7 mouse cellular contexts compared by ENCODE assay signal in the genomic region with DNA sequence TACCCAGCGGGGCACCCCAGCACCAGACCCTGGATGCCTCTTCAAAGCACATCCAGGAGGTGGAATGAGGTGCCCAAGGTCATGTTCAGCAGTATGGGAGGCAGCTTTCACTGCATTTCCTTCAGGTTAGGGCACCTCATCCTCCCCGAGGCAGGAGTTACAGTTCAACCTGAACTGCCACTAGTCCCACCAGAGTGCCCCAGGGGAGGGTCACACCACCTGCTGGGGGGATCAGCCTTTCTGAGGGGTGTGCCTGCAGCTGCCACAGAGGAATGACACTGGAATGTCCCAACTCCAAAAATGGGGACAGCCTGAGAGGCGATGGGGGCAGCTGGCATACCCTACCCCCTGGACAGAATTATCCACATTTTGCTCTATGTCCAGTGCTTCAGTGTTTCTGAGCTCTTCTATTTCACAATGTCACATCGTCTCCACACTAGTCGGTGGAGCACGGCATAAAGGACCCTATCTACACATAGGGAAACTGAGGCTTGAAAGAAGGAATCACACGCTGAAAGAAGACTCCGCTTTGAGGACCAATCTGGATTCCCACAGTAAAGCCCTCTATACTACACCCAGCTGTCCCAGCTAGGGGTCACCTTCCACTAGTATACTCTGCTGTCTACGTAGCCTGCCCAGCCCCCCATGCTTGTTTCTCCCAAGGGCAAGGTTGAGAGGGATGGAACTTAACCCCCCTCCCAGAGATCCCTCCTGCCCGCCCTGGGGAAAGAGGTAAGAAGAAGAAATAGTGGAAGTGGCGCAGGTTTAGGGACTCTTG. TPM values are rescaled to one million over a fixed set of nuclear protein-coding genes. Genes with fewer than 3 reads are reported as not detected.
A peak's percentile ranks its signal among the peaks of the same experiment; 100 is the strongest.
DNase-seq lines count a peak whose midpoint lies in the region; ATAC-seq lines count a peak whose summit lies in the region.

No protein-coding gene starts in this region.

- H3K9ac ChIP-seq in lung, embryonic 15.5 days: peak overlapping the region; percentile 66
- peak overlapping the region; percentile 62 for H3K9ac ChIP-seq in embryonic facial prominence, embryonic 15.5 days
- peak overlapping the region; percentile 85 for H3K9ac ChIP-seq in intestine, embryonic 16.5 days (ENCODE audit: low read depth, low read length)
- H3K9ac ChIP-seq in neural tube, embryonic 14.5 days (replicated peaks; ENCODE audit: low read depth, low read length): peak overlapping the region; percentile 21; the same call in 1 of the 2 replicates

- H3K4me2 ChIP-seq in lung, embryonic 15.5 days: peak overlapping the region; percentile 92
- peak overlapping the region; percentile 97 for H3K4me2 ChIP-seq in embryonic facial prominence, embryonic 15.5 days (replicated peaks)
- H3K4me2 ChIP-seq in intestine, embryonic 16.5 days (ENCODE audit: low read depth, low read length): peak overlapping the region; percentile 92
- H3K4me2 ChIP-seq in neural tube, embryonic 14.5 days (ENCODE audit: low read depth, low read length): peak overlapping the region; percentile 70

- H3K9me3 ChIP-seq in lung, embryonic 15.5 days: no peaks in the 10 kb centered on the region
- no peaks in the 10 kb centered on the region for H3K9me3 ChIP-seq in embryonic facial prominence, embryonic 15.5 days (replicated peaks)
- H3K9me3 ChIP-seq in intestine, embryonic 16.5 days (ENCODE audit: control insufficient read depth, low read length): no peaks in the 10 kb centered on the region
- no peaks in the 10 kb centered on the region for H3K9me3 ChIP-seq in neural tube, embryonic 14.5 days (ENCODE audit: control insufficient read depth, low read length)

- DNase-seq in lung, adult 18-20 months: no peak
- no peak for DNase-seq in gastrocnemius, postnatal 36 days
- DNase-seq in adipocyte (ENCODE audit: low spot score): no peak

- H3K4me3 ChIP-seq in lung, embryonic 15.5 days: peak overlapping the region; percentile 65
- H3K4me3 ChIP-seq in embryonic facial prominence, embryonic 15.5 days (replicated peaks): peak overlapping the region; percentile 70
- H3K4me3 ChIP-seq in intestine, embryonic 16.5 days (ENCODE audit: low read length): peak overlapping the region; percentile 78
- H3K4me3 ChIP-seq in neural tube, embryonic 14.5 days (ENCODE audit: low read depth, low read length): peak overlapping the region; percentile 53; the same call in 1 of the 2 replicates

- peak overlapping the region; percentile 66 for H3K27ac ChIP-seq in lung, embryonic 15.5 days
- H3K27ac ChIP-seq in embryonic facial prominence, embryonic 15.5 days (replicated peaks): peak overlapping the region; percentile 83
- H3K27ac ChIP-seq in intestine, embryonic 16.5 days (ENCODE audit: low read length): peak overlapping the region; percentile 51; the same call in 1 of the 2 replicates
- H3K27ac ChIP-seq in neural tube, embryonic 14.5 days (ENCODE audit: low read depth, low read length): no peak overlapping the region

- intact Hi-C loops in gastrocnemius, postnatal 36 days (cut with DNase I): no loop called here

- H3K27me3 ChIP-seq in lung, embryonic 15.5 days: peaks cover 3% of the 10 kb centered on the region; the same call in 1 of the 2 replicates
- H3K27me3 ChIP-seq in embryonic facial prominence, embryonic 15.5 days: no peaks in the 10 kb centered on the region
- H3K27me3 ChIP-seq in intestine, embryonic 16.5 days (replicated peaks; ENCODE audit: control insufficient read depth, insufficient read depth, low read length): no peaks in the 10 kb centered on the region
- H3K27me3 ChIP-seq in neural tube, embryonic 14.5 days (ENCODE audit: control insufficient read depth, insufficient read depth, low read length): peaks cover 5% of the 10 kb centered on the region; the same call in 1 of the 2 replicates

- peaks cover 43% of the 10 kb centered on the region for H3K4me1 ChIP-seq in lung, embryonic 15.5 days
- H3K4me1 ChIP-seq in embryonic facial prominence, embryonic 15.5 days: peaks cover 50% of the 10 kb centered on the region
- H3K4me1 ChIP-seq in intestine, embryonic 16.5 days (ENCODE audit: control insufficient read depth, insufficient read depth, low read length): peaks cover 28% of the 10 kb centered on the region
- H3K4me1 ChIP-seq in neural tube, embryonic 14.5 days (ENCODE audit: control insufficient read depth, insufficient read depth, low read length): peaks cover 15% of the 10 kb centered on the region

- ATAC-seq in lung, embryonic 15.5 days (ENCODE audit: borderline replicate concordance, extremely low read depth, low FRiP score, low TSS enrichment): no peak
- peak; percentile 37; the same call in 1 of the 2 replicates for ATAC-seq in embryonic facial prominence, embryonic 15.5 days (ENCODE audit: insufficient number of reproducible peaks, low FRiP score, low TSS enrichment, low read depth)
- ATAC-seq in intestine, embryonic 16.5 days: no peak
- ATAC-seq in neural tube, embryonic 14.5 days (ENCODE audit: low read depth): no peak

- H3K36me3 ChIP-seq in lung, embryonic 15.5 days: peaks cover 5% of the 10 kb centered on the region; the same call in 1 of the 2 replicates
- H3K36me3 ChIP-seq in embryonic facial prominence, embryonic 15.5 days: 0 out of 2 replicates have a peak, but pooled peaks cover 13% of the 10 kb centered on the region
- H3K36me3 ChIP-seq in intestine, embryonic 16.5 days (ENCODE audit: control insufficient read depth, insufficient read depth, low read length): no peaks in the 10 kb centered on the region; the same call in 1 of the 2 replicates
- H3K36me3 ChIP-seq in neural tube, embryonic 14.5 days (ENCODE audit: control insufficient read depth, insufficient read depth, low read length): no peaks in the 10 kb centered on the region

- WGBS in lung, embryonic 15.5 days: 43% methylated on average over 11 of the region's 11 CpGs
- WGBS in embryonic facial prominence, embryonic 15.5 days: 35% methylated on average over 11 of the region's 11 CpGs
- WGBS in intestine, embryonic 16.5 days: 49% methylated on average over 11 of the region's 11 CpGs
- WGBS in neural tube, embryonic 14.5 days: 29% methylated on average over 11 of the region's 11 CpGs

RNA-seq across cellular contexts. Expression of gene N4bp3, which starts 1.3 kb away (rescaled TPM):
- polyA plus RNA-seq in lung, embryonic 15.5 days (2015; fragmentation: Nextera tagmentation; extraction: Ambion mirVana): 46.2 and 46.6 TPM in 2 replicates
- 41.0 and 45.4 TPM in 2 replicates for polyA plus RNA-seq in embryonic facial prominence, embryonic 15.5 days (2015; fragmentation: Nextera tagmentation; extraction: Ambion mirVana)
- 16.1 and 17.0 TPM in 2 replicates for polyA plus RNA-seq in intestine, embryonic 16.5 days (2015; fragmentation: Nextera tagmentation; extraction: Ambion mirVana)
- polyA plus RNA-seq in neural tube, embryonic 14.5 days (2014; fragmentation: Nextera tagmentation; extraction: Ambion mirVana): 16.2 and 17.7 TPM in 2 replicates
- 1 to 10 TPM; 3.3 to 6.0 TPM for total RNA-seq in gastrocnemius, postnatal 36 days (2021)

RNA-seq across cellular contexts. Expression of gene D930048N14Rik, which starts 1.5 kb away (rescaled TPM):
- 2.7 and 3.9 TPM in 2 replicates for polyA plus RNA-seq in lung, embryonic 15.5 days (2015; fragmentation: Nextera tagmentation; extraction: Ambion mirVana)
- 4.5 and 5.2 TPM in 2 replicates for polyA plus RNA-seq in embryonic facial prominence, embryonic 15.5 days (2015; fragmentation: Nextera tagmentation; extraction: Ambion mirVana)
- 3.4 and 3.7 TPM in 2 replicates for polyA plus RNA-seq in intestine, embryonic 16.5 days (2015; fragmentation: Nextera tagmentation; extraction: Ambion mirVana)
- polyA plus RNA-seq in neural tube, embryonic 14.5 days (2014; fragmentation: Nextera tagmentation; extraction: Ambion mirVana): 1.7 and 1.8 TPM in 2 replicates
- total RNA-seq in gastrocnemius, postnatal 36 days (2021): under 1 TPM; 0.18 to 0.30 TPM

RNA-seq across cellular contexts. Expression of gene Rmnd5b, which starts 13.6 kb away (rescaled TPM):
- polyA plus RNA-seq in lung, embryonic 15.5 days (2015; fragmentation: Nextera tagmentation; extraction: Ambion mirVana): 43.7 and 43.8 TPM in 2 replicates
- polyA plus RNA-seq in embryonic facial prominence, embryonic 15.5 days (2015; fragmentation: Nextera tagmentation; extraction: Ambion mirVana): 53.1 and 55.1 TPM in 2 replicates
- polyA plus RNA-seq in intestine, embryonic 16.5 days (2015; fragmentation: Nextera tagmentation; extraction: Ambion mirVana): 42.0 and 44.4 TPM in 2 replicates
- 81.8 and 93.5 TPM in 2 replicates for polyA plus RNA-seq in neural tube, embryonic 14.5 days (2014; fragmentation: Nextera tagmentation; extraction: Ambion mirVana)
- 10 to 100 TPM in 1 of 2 experiments, 1 to 10 TPM in 1; 8.5 to 12.1 TPM for total RNA-seq in gastrocnemius, postnatal 36 days (2021)

RNA-seq across cellular contexts. Expression of gene Nhp2, which starts 29.8 kb away (rescaled TPM):
- polyA plus RNA-seq in lung, embryonic 15.5 days (2015; fragmentation: Nextera tagmentation; extraction: Ambion mirVana): 126 and 144 TPM in 2 replicates
- polyA plus RNA-seq in embryonic facial prominence, embryonic 15.5 days (2015; fragmentation: Nextera tagmentation; extraction: Ambion mirVana): 138 and 147 TPM in 2 replicates
- polyA plus RNA-seq in intestine, embryonic 16.5 days (2015; fragmentation: Nextera tagmentation; extraction: Ambion mirVana): 150 and 175 TPM in 2 replicates
- polyA plus RNA-seq in neural tube, embryonic 14.5 days (2014; fragmentation: Nextera tagmentation; extraction: Ambion mirVana): 104 and 112 TPM in 2 replicates
- 10 to 100 TPM; 21.0 to 24.7 TPM for total RNA-seq in gastrocnemius, postnatal 36 days (2021)

RNA-seq across cellular contexts. Expression of gene 0610009B22Rik, which starts 39.4 kb away (rescaled TPM):
- polyA plus RNA-seq in lung, embryonic 15.5 days (2015; fragmentation: Nextera tagmentation; extraction: Ambion mirVana): 98.9 and 99.4 TPM in 2 replicates
- 84.8 and 92.6 TPM in 2 replicates for polyA plus RNA-seq in embryonic facial prominence, embryonic 15.5 days (2015; fragmentation: Nextera tagmentation; extraction: Ambion mirVana)
- 97.2 and 103 TPM in 2 replicates for polyA plus RNA-seq in intestine, embryonic 16.5 days (2015; fragmentation: Nextera tagmentation; extraction: Ambion mirVana)
- polyA plus RNA-seq in neural tube, embryonic 14.5 days (2014; fragmentation: Nextera tagmentation; extraction: Ambion mirVana): 103 and 115 TPM in 2 replicates
- total RNA-seq in gastrocnemius, postnatal 36 days (2021): 10 to 100 TPM; 31.8 to 32.0 TPM

Comparison
In these comparisons a context has a peak if more than half of its experiments do, and no peak if none do; other contexts are left out.
1. H3K9ac ChIP-seq: peak in every context shown above with its lines; median percentile 85 in intestine, embryonic 16.5 days; 66 in lung, embryonic 15.5 days; 62 in embryonic facial prominence, embryonic 15.5 days; 21 in neural tube, embryonic 14.5 days.